Mouse (Mus musculus): ENCODE results near the gene Arfip1. TPM values are rescaled to one million over a fixed set of nuclear protein-coding genes. Genes with fewer than 3 reads are reported as not detected.

Arfip1 gene
- polyA plus RNA-seq, 1 experiment from 2014 or later = 48.1 TPM

GRCm38 (mm10) chr3:84472527-84472926 lies 109.9 kb downstream of the Arfip1 start:
- no peaks in the 10 kb centered on the region for H3K9me3 ChIP-seq (replicated peaks)
- peak overlapping the region; percentile 13; the same call in 1 of the 2 replicates for H3K27ac ChIP-seq
- H3K27me3 ChIP-seq = peaks cover 24% of the 10 kb centered on the region
- WGBS = 51% methylated on average over 3 of the region's 3 CpGs
- peak; percentile 30; the same call in 1 of the 2 replicates for ATAC-seq (replicated peaks; ENCODE audit: low FRiP score)
- no peak overlapping the region for H3K4me2 ChIP-seq
- H3K4me3 ChIP-seq (replicated peaks) = no peak overlapping the region
- H3K36me3 ChIP-seq = no peaks in the 10 kb centered on the region
- peaks cover 27% of the 10 kb centered on the region for H3K4me1 ChIP-seq
- no peak overlapping the region for H3K9ac ChIP-seq

GRCm38 (mm10) chr3:84471146-84471545 lies 111.3 kb downstream of the Arfip1 start:
- ATAC-seq (replicated peaks; ENCODE audit: low FRiP score) = peak; percentile 79

GRCm38 (mm10) chr3:84468111-84468453 lies 114.3 kb downstream of the Arfip1 start:
- 60% methylated on average over 4 of the region's 4 CpGs for WGBS
- H3K9me3 ChIP-seq (replicated peaks) = no peaks in the 10 kb centered on the region
- no peak overlapping the region for H3K4me3 ChIP-seq (replicated peaks)
- H3K27me3 ChIP-seq = no peaks in the 10 kb centered on the region
- no peak overlapping the region for H3K4me2 ChIP-seq
- no peak overlapping the region for H3K9ac ChIP-seq
- ATAC-seq (replicated peaks; ENCODE audit: low FRiP score) = no peak
- peaks cover 25% of the 10 kb centered on the region for H3K4me1 ChIP-seq
- no peak overlapping the region for H3K27ac ChIP-seq
- H3K36me3 ChIP-seq = no peaks in the 10 kb centered on the region

More at GRCm38 (mm10) chr3:84471146-84471545, 111.3 kb downstream of the Arfip1 start:
- Histone ChIP-seq H3K9ac (no peak overlapping the region), H3K27me3 (peaks cover 12% of the 10 kb centered on the region), H3K36me3 (no peaks in the 10 kb centered on the region), H3K9me3 (replicated peaks) (no peaks in the 10 kb centered on the region), H3K4me3 (replicated peaks) (no peak overlapping the region), H3K27ac (no peak overlapping the region), H3K4me2 (no peak overlapping the region), H3K4me1 (peaks cover 36% of the 10 kb centered on the region)
- 86% methylated on average over 4 of the region's 4 CpGs for WGBS

GRCm38 (mm10) chr3:84467419-84468110 lies 114.9 kb downstream of the Arfip1 start:
- peaks cover 20% of the 10 kb centered on the region for H3K4me1 ChIP-seq
- no peak; the same call in 1 of the 2 replicates for ATAC-seq (replicated peaks; ENCODE audit: low FRiP score)
- 50% methylated on average over 10 of the region's 10 CpGs for WGBS

GRCm38 (mm10) chr3:84465822-84466500 lies 116.5 kb downstream of the Arfip1 start:
- Histone ChIP-seq H3K27me3 (no peaks in the 10 kb centered on the region), H3K4me2 (no peak overlapping the region), H3K4me3 (replicated peaks) (no peak overlapping the region), H3K36me3 (no peaks in the 10 kb centered on the region), H3K9me3 (replicated peaks) (no peaks in the 10 kb centered on the region), H3K4me1 (peaks cover 24% of the 10 kb centered on the region), H3K9ac (no peak overlapping the region), H3K27ac (no peak overlapping the region)
- no peak for ATAC-seq (replicated peaks; ENCODE audit: low FRiP score)
- 76% methylated on average over 6 of the region's 6 CpGs for WGBS

More at GRCm38 (mm10) chr3:84467419-84468110, 114.9 kb downstream of the Arfip1 start:
- Histone ChIP-seq H3K27ac (0 out of 2 replicates have a peak overlapping the region, but pooled peaks have one; percentile 14), H3K9ac (no peak overlapping the region), H3K36me3 (no peaks in the 10 kb centered on the region), H3K4me2 (no peak overlapping the region), H3K27me3 (no peaks in the 10 kb centered on the region), H3K4me3 (replicated peaks) (no peak overlapping the region), H3K9me3 (replicated peaks) (no peaks in the 10 kb centered on the region)

- WGBS = 27% methylated on average over 4 of the region's 4 CpGs
- Histone ChIP-seq H3K9ac (no peak overlapping the region), H3K27ac (0 out of 2 replicates have a peak overlapping the region, but pooled peaks have one; percentile 13), H3K9me3 (replicated peaks) (no peaks in the 10 kb centered on the region), H3K27me3 (0 out of 2 replicates have a peak, but pooled peaks cover 3% of the 10 kb centered on the region), H3K36me3 (no peaks in the 10 kb centered on the region), H3K4me3 (replicated peaks) (no peak overlapping the region), H3K4me1 (peaks cover 25% of the 10 kb centered on the region), H3K4me2 (no peak overlapping the region)
- ATAC-seq (replicated peaks; ENCODE audit: low FRiP score) = peak; percentile 47
Measured at GRCm38 (mm10) chr3:84461687-84462086, 120.7 kb downstream of the Arfip1 start.

GRCm38 (mm10) chr3:84460952-84461351 lies 121.5 kb downstream of the Arfip1 start:
- H3K27ac ChIP-seq = peak overlapping the region; percentile 54
- H3K27me3 ChIP-seq = 0 out of 2 replicates have a peak, but pooled peaks cover 3% of the 10 kb centered on the region
- H3K4me3 ChIP-seq (replicated peaks) = no peak overlapping the region
- ATAC-seq (replicated peaks; ENCODE audit: low FRiP score) = peak; percentile 63
- peak overlapping the region; percentile 17; the same call in 1 of the 2 replicates for H3K4me2 ChIP-seq
- peaks cover 25% of the 10 kb centered on the region for H3K4me1 ChIP-seq
- 8% methylated on average over 12 of the region's 12 CpGs for WGBS
- H3K9me3 ChIP-seq (replicated peaks) = no peaks in the 10 kb centered on the region
- no peaks in the 10 kb centered on the region for H3K36me3 ChIP-seq
- no peak overlapping the region for H3K9ac ChIP-seq

GRCm38 (mm10) chr3:84460499-84460898 lies 121.9 kb downstream of the Arfip1 start:
- H3K4me1 ChIP-seq = peaks cover 25% of the 10 kb centered on the region
- no peak overlapping the region for H3K9ac ChIP-seq
- H3K4me3 ChIP-seq (replicated peaks) = no peak overlapping the region
- peak; percentile 13; the same call in 1 of the 2 replicates for ATAC-seq (replicated peaks; ENCODE audit: low FRiP score)
- no peaks in the 10 kb centered on the region for H3K36me3 ChIP-seq
- 21% methylated on average over 3 of the region's 3 CpGs for WGBS
- H3K27me3 ChIP-seq = 0 out of 2 replicates have a peak, but pooled peaks cover 3% of the 10 kb centered on the region
- H3K4me2 ChIP-seq = peak overlapping the region; percentile 17; the same call in 1 of the 2 replicates
- H3K27ac ChIP-seq = peak overlapping the region; percentile 54
- H3K9me3 ChIP-seq (replicated peaks) = no peaks in the 10 kb centered on the region

- no peak for ATAC-seq (replicated peaks; ENCODE audit: low FRiP score)
- 51% methylated on average over 12 of the region's 12 CpGs for WGBS
- Histone ChIP-seq H3K4me3 (replicated peaks) (no peak overlapping the region), H3K4me1 (peaks cover 22% of the 10 kb centered on the region), H3K9me3 (replicated peaks) (no peaks in the 10 kb centered on the region), H3K9ac (no peak overlapping the region), H3K27me3 (0 out of 2 replicates have a peak, but pooled peaks cover 3% of the 10 kb centered on the region), H3K36me3 (0 out of 2 replicates have a peak, but pooled peaks cover 2% of the 10 kb centered on the region), H3K4me2 (no peak overlapping the region), H3K27ac (peak overlapping the region; percentile 30; the same call in 1 of the 2 replicates)
Measured at GRCm38 (mm10) chr3:84455733-84456417, 126.5 kb downstream of the Arfip1 start.

GRCm38 (mm10) chr3:84450651-84451050 lies 131.8 kb downstream of the Arfip1 start:
- Histone ChIP-seq H3K4me1 (peaks cover 25% of the 10 kb centered on the region), H3K36me3 (0 out of 2 replicates have a peak, but pooled peaks cover 5% of the 10 kb centered on the region), H3K9ac (no peak overlapping the region), H3K27me3 (no peaks in the 10 kb centered on the region), H3K4me2 (no peak overlapping the region), H3K9me3 (replicated peaks) (no peaks in the 10 kb centered on the region), H3K27ac (no peak overlapping the region), H3K4me3 (replicated peaks) (no peak overlapping the region)
- WGBS = 64% methylated on average over 3 of the region's 3 CpGs
- no peak for ATAC-seq (replicated peaks; ENCODE audit: low FRiP score)

- ATAC-seq (replicated peaks; ENCODE audit: low FRiP score) = no peak
- H3K36me3 ChIP-seq = 0 out of 2 replicates have a peak, but pooled peaks cover 8% of the 10 kb centered on the region
- no peak overlapping the region for H3K27ac ChIP-seq
- 57% methylated on average over 9 of the region's 9 CpGs for WGBS
- no peak overlapping the region for H3K9ac ChIP-seq
- H3K4me3 ChIP-seq (replicated peaks) = no peak overlapping the region
- H3K4me1 ChIP-seq = peaks cover 25% of the 10 kb centered on the region
- no peaks in the 10 kb centered on the region for H3K9me3 ChIP-seq (replicated peaks)
- H3K27me3 ChIP-seq = peaks cover 9% of the 10 kb centered on the region; the same call in 1 of the 2 replicates
- H3K4me2 ChIP-seq = no peak overlapping the region
Measured at GRCm38 (mm10) chr3:84449015-84449414, 133.4 kb downstream of the Arfip1 start.
